Mouse (Mus musculus) heart, embryonic 14.5 days (tissue): ENCODE results near the gene Nelfcd. TPM values are rescaled to one million over a fixed set of nuclear protein-coding genes. Genes with fewer than 3 reads are reported as not detected.

ENCODE experiments used
- ATAC-seq: fragments of 200-750 bp; cut with Nextera tagmentation; 2 replicates; pipeline ENCODE4 v1.8.0; 2017; ENCODE audit warnings: low read depth, moderate TSS enrichment; ENCODE audit not compliant: insufficient number of reproducible peaks, insufficient read depth, low FRiP score
- H3K27ac ChIP-seq, 2 experiments: fragments of 200-500 bp in 1 of 2; fragments of 300-500 bp in 1 of 2; sonication (generic) in 1 of 2; replicated peaks in 1 of 2; 2 replicates each; pipeline ENCODE4 v1.5.1; 2012 to 2014; ENCODE audit warnings: low read depth in 2 of 2, low read length in 2 of 2, control low read depth in 1 of 2, mild to moderate bottlenecking in 1 of 2, mixed read lengths in 1 of 2; ENCODE audit not compliant: control insufficient read depth in 1 of 2, insufficient read depth in 1 of 2
- H3K27me3 ChIP-seq: fragments of 300-500 bp; sonication (generic); 2 replicates; pipeline ENCODE4 v1.6.1; 2014; ENCODE audit warnings: mild to moderate bottlenecking, low read length, control low read depth; ENCODE audit not compliant: control insufficient read depth, insufficient read depth
- H3K36me3 ChIP-seq: fragments of 300-500 bp; sonication (generic); 2 replicates; pipeline ENCODE4 v1.6.1; 2014; ENCODE audit warnings: mild to moderate bottlenecking, control low read depth, low read length, mixed read lengths; ENCODE audit not compliant: control insufficient read depth, insufficient read depth
- H3K4me1 ChIP-seq, 2 experiments: fragments of 200-500 bp in 1 of 2; fragments of 300-500 bp in 1 of 2; sonication (generic) in 1 of 2; 2 replicates each; pipeline ENCODE4 v1.6.1; 2012 to 2014; ENCODE audit warnings: low read length in 2 of 2, control low read depth in 1 of 2, mixed read lengths in 1 of 2; ENCODE audit not compliant: control insufficient read depth in 2 of 2, insufficient read depth in 2 of 2
- H3K4me2 ChIP-seq: fragments of 300-500 bp; sonication (generic); 2 replicates; pipeline ENCODE4 v1.6.1; 2014; ENCODE audit warnings: mild to moderate bottlenecking, low read length
- H3K4me3 ChIP-seq, 2 experiments: fragments of 200-500 bp in 1 of 2; fragments of 300-500 bp in 1 of 2; sonication (generic) in 1 of 2; 2 replicates each; pipeline ENCODE4 v1.5.1; 2012 to 2014; ENCODE audit warnings: low read length in 2 of 2, mild to moderate bottlenecking in 2 of 2, control low read depth in 1 of 2, low read depth in 1 of 2, moderate library complexity in 1 of 2; ENCODE audit not compliant: control insufficient read depth in 1 of 2, insufficient read depth in 1 of 2
- H3K9ac ChIP-seq: fragments of 300-500 bp; sonication (generic); 2 replicates; pipeline ENCODE4 v1.6.1; 2014; ENCODE audit warnings: mild to moderate bottlenecking, low read length
- H3K9me3 ChIP-seq: fragments of 300-500 bp; sonication (generic); 2 replicates; pipeline ENCODE4 v1.6.1; 2016; ENCODE audit warnings: low read length, control low read depth; ENCODE audit not compliant: control insufficient read depth
- WGBS: fragments of 180-500 bp; shearing (Covaris S2); extraction: QIAGEN DNeasy Blood & Tissue Kit; methylation state at CpG from one replicate; pipeline ENCODE4 v1.1.7; 2014; 5-methylcytosine and 5-hydroxymethylcytosine counted together
- polyA plus RNA-seq: library from polyadenylated mRNA; unstranded; fragments of >200 nt; fragmentation: Nextera tagmentation; extraction: Ambion mirVana; gene quantifications from 2 replicates; pipeline ENCODE4 v1.2.1, GENCODE M21; 2014

The Nelfcd gene
- polyA plus RNA-seq, 1 experiment from 2014 or later = 79.3 TPM

DNA sequence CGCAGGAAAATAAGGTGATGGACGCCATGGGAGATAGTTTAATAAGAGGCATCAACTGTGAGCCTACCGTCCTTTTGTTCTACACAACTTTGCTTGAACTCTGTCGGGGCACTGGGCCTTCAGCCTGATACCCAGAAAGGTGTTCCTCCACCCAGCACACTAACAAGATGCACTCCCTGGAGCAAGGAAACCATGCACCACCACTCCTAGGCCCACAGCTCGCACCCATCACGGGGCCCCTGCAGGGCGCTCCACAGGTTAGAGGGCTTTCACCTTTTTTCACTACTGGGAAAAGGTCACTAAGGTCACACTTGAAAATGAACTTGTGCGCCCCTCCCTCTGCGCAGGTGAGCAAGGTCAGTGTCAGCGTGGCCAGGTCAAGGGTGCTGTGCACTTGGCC lies 47.8 kb downstream of the Nelfcd start:
- H3K4me3 ChIP-seq = peak overlapping the region; percentile 78 to 84
- H3K36me3 ChIP-seq = peaks cover 72% of the 10 kb centered on the region
- H3K9me3 ChIP-seq = no peaks in the 10 kb centered on the region
- peak; percentile 28; the same call in 1 of the 2 replicates for ATAC-seq
- peaks cover 2 to 5% of the 10 kb centered on the region in 2 experiments; a peak in 2 of 4 replicates for H3K4me1 ChIP-seq
- peak overlapping the region; percentile 85 for H3K9ac ChIP-seq
- no peaks in the 10 kb centered on the region for H3K27me3 ChIP-seq
- H3K27ac ChIP-seq = peak overlapping the region; percentile 76 to 77; a peak in 3 of 4 replicates
- WGBS = 30% methylated on average over 10 of the region's 10 CpGs
- H3K4me2 ChIP-seq = peak overlapping the region; percentile 97

DNA sequence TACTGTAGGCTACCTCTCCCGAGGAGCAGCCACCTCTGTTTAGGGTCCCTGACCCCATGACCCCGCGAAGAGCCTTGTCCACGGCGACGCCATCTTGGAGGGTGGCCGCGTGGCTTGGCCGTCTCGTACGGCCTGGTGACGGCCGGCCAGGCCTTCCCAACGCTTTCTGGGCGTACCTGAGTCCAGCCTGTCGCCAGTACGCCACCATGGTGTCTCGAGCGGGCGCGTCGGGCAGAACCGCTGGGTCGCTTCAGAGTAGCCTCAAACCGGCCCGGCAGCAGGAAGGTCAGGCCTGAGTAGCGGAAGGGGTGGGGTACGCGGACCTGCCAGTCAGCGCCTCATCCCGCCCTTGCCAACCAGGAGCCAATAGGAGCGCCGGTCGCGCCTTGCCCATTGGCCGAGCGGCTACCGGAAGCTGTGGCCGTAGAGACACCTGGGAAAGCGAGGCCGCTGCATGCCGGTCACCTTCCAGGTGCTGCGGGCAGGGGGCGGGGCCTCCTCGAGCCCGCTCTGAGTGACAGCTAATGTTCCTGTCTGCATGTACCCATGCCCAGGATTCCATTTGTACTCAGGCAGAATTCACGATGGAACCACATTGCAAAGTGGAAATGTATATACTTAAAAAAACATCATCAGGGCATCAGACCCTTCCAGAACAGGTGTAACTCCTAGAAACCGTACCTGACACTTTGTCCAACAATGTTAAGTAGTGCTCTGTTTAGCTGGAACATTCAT lies 48.4 kb downstream of the Nelfcd start, which contains the start of gene Atp5e:
Atp5e (minus strand) TSS at position 317 of the 735 bp plus-strand sequence.
- H3K4me1 ChIP-seq = peaks cover 2 to 5% of the 10 kb centered on the region in 2 experiments; a peak in 2 of 4 replicates
- H3K4me3 ChIP-seq = peak within 1 kb of the TSS; percentile 78 to 84
- H3K36me3 ChIP-seq = peaks cover 78% of the 10 kb centered on the region
- H3K9ac ChIP-seq = peak within 1 kb of the TSS; percentile 85
- 2% methylated on average over 48 of the region's 48 CpGs for WGBS
- no peaks in the 10 kb centered on the region for H3K9me3 ChIP-seq
- H3K27ac ChIP-seq = peak within 1 kb of the TSS; percentile 76 to 77
- H3K27me3 ChIP-seq = no peaks in the 10 kb centered on the region
- peak within 1 kb of the TSS; percentile 97 for H3K4me2 ChIP-seq
- peak; percentile 99 for ATAC-seq

DNA sequence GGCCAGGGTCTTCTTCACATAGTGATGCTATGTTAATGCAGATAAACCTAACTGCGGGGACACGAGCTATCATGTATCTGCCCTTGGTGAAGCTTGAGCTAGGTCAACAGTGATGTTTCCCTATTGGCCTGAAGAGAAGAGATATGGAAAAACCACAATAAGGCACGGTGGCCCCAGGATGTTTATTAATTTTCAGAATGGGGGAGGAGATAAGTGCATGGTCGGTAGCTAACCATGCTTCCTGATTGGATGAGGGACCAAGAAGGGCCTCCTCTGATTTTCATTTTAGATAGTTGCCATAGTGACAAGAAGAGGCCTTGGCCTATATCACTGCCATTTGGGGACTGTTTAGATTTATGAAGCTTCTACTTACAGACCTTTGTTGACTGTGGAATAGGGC lies 54.7 kb downstream of the Nelfcd start:
- 73% methylated on average over 4 of the region's 4 CpGs for WGBS
- no peak for ATAC-seq

GRCm38 (mm10) chr2:174470786-174471405 lies 55.3 kb downstream of the Nelfcd start:
- 70% methylated on average over 7 of the region's 7 CpGs for WGBS
- no peak for ATAC-seq
- Histone ChIP-seq H3K4me3 (no peak overlapping the region), H3K36me3 (peaks cover 48% of the 10 kb centered on the region), H3K4me1 (peaks cover 10 to 22% of the 10 kb centered on the region in 2 experiments; a peak in 3 of 4 replicates), H3K9me3 (no peaks in the 10 kb centered on the region), H3K9ac (no peak overlapping the region), H3K27ac (no peak overlapping the region), H3K4me2 (no peak overlapping the region), H3K27me3 (no peaks in the 10 kb centered on the region)

More for the DNA sequence above, 54.7 kb downstream of the Nelfcd start:
- no peak overlapping the region for H3K27ac ChIP-seq
- H3K4me1 ChIP-seq = peaks cover 10 to 22% of the 10 kb centered on the region in 2 experiments; a peak in 3 of 4 replicates
- H3K4me2 ChIP-seq = no peak overlapping the region
- no peaks in the 10 kb centered on the region for H3K27me3 ChIP-seq
- peaks cover 53% of the 10 kb centered on the region for H3K36me3 ChIP-seq
- no peak overlapping the region for H3K4me3 ChIP-seq
- no peaks in the 10 kb centered on the region for H3K9me3 ChIP-seq
- no peak overlapping the region for H3K9ac ChIP-seq

DNA sequence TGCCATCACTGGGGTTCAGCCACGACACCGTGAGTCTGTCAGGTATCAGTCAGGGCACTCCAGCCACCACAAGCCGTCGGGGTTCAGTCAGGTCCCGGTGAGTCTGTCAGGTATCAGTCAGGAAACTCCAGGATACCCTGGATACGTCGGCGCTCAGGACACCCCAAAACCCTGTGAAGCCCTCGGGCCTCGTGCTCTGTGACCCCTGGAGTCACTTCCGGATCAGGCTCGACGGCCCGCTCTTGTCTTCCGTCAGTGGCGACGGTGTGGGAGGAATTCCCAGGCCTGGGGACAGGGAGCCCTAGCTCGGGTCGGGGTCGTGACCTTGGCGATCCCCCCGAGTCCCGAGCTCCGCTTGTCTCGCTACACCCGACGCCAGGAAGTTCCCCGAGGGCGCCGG lies 56.8 kb downstream of the Nelfcd start:
- Histone ChIP-seq H3K4me3 (peak overlapping the region; percentile 76 to 79), H3K36me3 (peaks cover 33% of the 10 kb centered on the region), H3K4me1 (peaks cover 10 to 22% of the 10 kb centered on the region in 2 experiments; a peak in 3 of 4 replicates), H3K27me3 (no peaks in the 10 kb centered on the region), H3K27ac (peak overlapping the region; percentile 58 to 76), H3K9ac (peak overlapping the region; percentile 91), H3K4me2 (peak overlapping the region; percentile 87), H3K9me3 (no peaks in the 10 kb centered on the region)
- 4% methylated on average over 30 of the region's 30 CpGs for WGBS
- ATAC-seq = 0 out of 2 replicates have a peak, but pooled peaks have one; percentile 27

GRCm38 (mm10) chr2:174472818-174473549 lies 57.4 kb downstream of the Nelfcd start, which contains the start of gene Prelid3b:
Gene Prelid3b (minus strand): TSS chr2:174473081.
- H3K4me3 ChIP-seq = peak within 1 kb of the TSS; percentile 76 to 79
- peaks cover 27% of the 10 kb centered on the region for H3K36me3 ChIP-seq
- peak within 1 kb of the TSS; percentile 76 to 89 for H3K27ac ChIP-seq
- WGBS = 1% methylated on average over 47 of the region's 53 CpGs
- ATAC-seq = peak; percentile 99
- H3K9ac ChIP-seq = peak within 1 kb of the TSS; percentile 91
- H3K4me1 ChIP-seq = peaks cover 10 to 22% of the 10 kb centered on the region in 2 experiments; a peak in 3 of 4 replicates
- no peaks in the 10 kb centered on the region for H3K9me3 ChIP-seq
- H3K4me2 ChIP-seq = peak within 1 kb of the TSS; percentile 87
- H3K27me3 ChIP-seq = no peaks in the 10 kb centered on the region

- Histone ChIP-seq H3K9me3 (no peaks in the 10 kb centered on the region), H3K36me3 (peaks cover 21% of the 10 kb centered on the region), H3K27ac (peak overlapping the region; percentile 46 to 89; a peak in 3 of 4 replicates), H3K9ac (peak overlapping the region; percentile 67), H3K4me1 (peaks cover 10 to 22% of the 10 kb centered on the region in 2 experiments; a peak in 3 of 4 replicates), H3K4me3 (peak overlapping the region; percentile 76 to 79), H3K4me2 (peak overlapping the region; percentile 73), H3K27me3 (no peaks in the 10 kb centered on the region)
- WGBS = 71% methylated on average over 5 of the region's 5 CpGs
- no peak for ATAC-seq
Measured at GRCm38 (mm10) chr2:174473550-174473927, 57.9 kb downstream of the Nelfcd start.
